Mouse (Mus musculus): ENCODE data around the gene Immp2l. TPM values are rescaled to one million over a fixed set of nuclear protein-coding genes. Genes with fewer than 3 reads are reported as not detected.

The Immp2l gene
- polyA plus RNA-seq, 2 experiments = 4.3 to 11.2 TPM

GRCm38 (mm10) chr12:41510588-41510987 lies 486.7 kb downstream of the Immp2l start:
- no peak for ATAC-seq (ENCODE audit: insufficient read depth)
- WGBS (ENCODE audit: insufficient replicate concordance) = 70% methylated on average over 3 of the region's 3 CpGs
- H3K4me2 ChIP-seq (ENCODE audit: low read depth) = no peak overlapping the region
- no peaks in the 10 kb centered on the region for H3K36me3 ChIP-seq (replicated peaks; ENCODE audit: control insufficient read depth, insufficient read depth, low read depth)
- H3K4me3 ChIP-seq (ENCODE audit: insufficient read depth in 1 of 2, low read depth in 2 of 2, low read length in 2 of 2) = no peak overlapping the region
- no peak for TF ChIP-seq EP300 (IDR thresholded peaks at IDR 0.05; ENCODE audit: low read depth)
- TF ChIP-seq CTCF (IDR thresholded peaks at IDR 0.05; ENCODE audit: low read depth) = no peak
- H3K9me3 ChIP-seq (ENCODE audit: control insufficient read depth, low read length) = no peaks in the 10 kb centered on the region
- no peaks in the 10 kb centered on the region for H3K27me3 ChIP-seq (ENCODE audit: control insufficient read depth, insufficient read depth, low read length)
- no peak overlapping the region for H3K27ac ChIP-seq
- no peak for DNase-seq (ENCODE audit: low read depth in 3 of 3, low spot score in 3 of 3)
- no peak overlapping the region for H3K9ac ChIP-seq (replicated peaks)
- H3K4me1 ChIP-seq (replicated peaks; ENCODE audit: control insufficient read depth in 2 of 2, insufficient read depth in 2 of 2, low read length in 1 of 2) = no peaks in the 10 kb centered on the region

GRCm38 (mm10) chr12:41518897-41519296 lies 495.0 kb downstream of the Immp2l start:
- Histone ChIP-seq H3K4me1 (replicated peaks; ENCODE audit: control insufficient read depth in 2 of 2, insufficient read depth in 2 of 2, low read length in 1 of 2) (no peaks in the 10 kb centered on the region), H3K4me3 (ENCODE audit: insufficient read depth in 1 of 2, low read depth in 2 of 2, low read length in 2 of 2) (no peak overlapping the region), H3K27ac (no peak overlapping the region), H3K36me3 (replicated peaks; ENCODE audit: control insufficient read depth, insufficient read depth, low read depth) (no peaks in the 10 kb centered on the region), H3K9me3 (ENCODE audit: control insufficient read depth, low read length) (no peaks in the 10 kb centered on the region), H3K27me3 (ENCODE audit: control insufficient read depth, insufficient read depth, low read length) (no peaks in the 10 kb centered on the region), H3K4me2 (ENCODE audit: low read depth) (no peak overlapping the region), H3K9ac (replicated peaks) (no peak overlapping the region)
- 49% methylated on average over 5 of the region's 5 CpGs for WGBS (ENCODE audit: insufficient replicate concordance)
- ATAC-seq (ENCODE audit: insufficient read depth) = no peak
- no peak for DNase-seq (ENCODE audit: low read depth in 3 of 3, low spot score in 3 of 3)
- no peak for TF ChIP-seq EP300 (IDR thresholded peaks at IDR 0.05; ENCODE audit: low read depth)

GRCm38 (mm10) chr12:41520326-41520725 lies 496.4 kb downstream of the Immp2l start:
- Histone ChIP-seq H3K4me2 (ENCODE audit: low read depth) (no peak overlapping the region), H3K9ac (replicated peaks) (no peak overlapping the region), H3K9me3 (ENCODE audit: control insufficient read depth, low read length) (no peaks in the 10 kb centered on the region), H3K4me1 (replicated peaks; ENCODE audit: control insufficient read depth in 2 of 2, insufficient read depth in 2 of 2, low read length in 1 of 2) (no peaks in the 10 kb centered on the region), H3K27ac (no peak overlapping the region), H3K4me3 (ENCODE audit: insufficient read depth in 1 of 2, low read depth in 2 of 2, low read length in 2 of 2) (no peak overlapping the region), H3K27me3 (ENCODE audit: control insufficient read depth, insufficient read depth, low read length) (no peaks in the 10 kb centered on the region), H3K36me3 (replicated peaks; ENCODE audit: control insufficient read depth, insufficient read depth, low read depth) (no peaks in the 10 kb centered on the region)
- DNase-seq (ENCODE audit: low read depth in 3 of 3, low spot score in 3 of 3) (no peak), ATAC-seq (ENCODE audit: insufficient read depth) (no peak)
- WGBS (ENCODE audit: insufficient replicate concordance) = 58% methylated on average over 2 of the region's 2 CpGs
- TF ChIP-seq CTCF (IDR thresholded peaks at IDR 0.05; ENCODE audit: low read depth) (no peak), EP300 (IDR thresholded peaks at IDR 0.05; ENCODE audit: low read depth) (no peak)

- no peaks in the 10 kb centered on the region for H3K9me3 ChIP-seq (ENCODE audit: control insufficient read depth, low read length)
- DNase-seq (ENCODE audit: low read depth in 3 of 3, low spot score in 3 of 3) = no peak
- WGBS (ENCODE audit: insufficient replicate concordance) = 60% methylated on average over 2 of the region's 2 CpGs
- H3K9ac ChIP-seq (replicated peaks) = no peak overlapping the region
- no peak overlapping the region for H3K4me2 ChIP-seq (ENCODE audit: low read depth)
- no peak for TF ChIP-seq CTCF (IDR thresholded peaks at IDR 0.05; ENCODE audit: low read depth)
- no peak for TF ChIP-seq EP300 (IDR thresholded peaks at IDR 0.05; ENCODE audit: low read depth)
- no peaks in the 10 kb centered on the region for H3K36me3 ChIP-seq (replicated peaks; ENCODE audit: control insufficient read depth, insufficient read depth, low read depth)
- H3K4me3 ChIP-seq (ENCODE audit: insufficient read depth in 1 of 2, low read depth in 2 of 2, low read length in 2 of 2) = no peak overlapping the region
- no peaks in the 10 kb centered on the region for H3K4me1 ChIP-seq (replicated peaks; ENCODE audit: control insufficient read depth in 2 of 2, insufficient read depth in 2 of 2, low read length in 1 of 2)
- no peaks in the 10 kb centered on the region for H3K27me3 ChIP-seq (ENCODE audit: control insufficient read depth, insufficient read depth, low read length)
- no peak overlapping the region for H3K27ac ChIP-seq
- ATAC-seq (ENCODE audit: insufficient read depth) = no peak
These were observed 497.8 kb downstream of the Immp2l start for GRCm38 (mm10) chr12:41521671-41522070.

- Histone ChIP-seq H3K9ac (replicated peaks) (no peak overlapping the region), H3K4me2 (ENCODE audit: low read depth) (no peak overlapping the region), H3K4me1 (replicated peaks; ENCODE audit: control insufficient read depth in 2 of 2, insufficient read depth in 2 of 2, low read length in 1 of 2) (no peaks in the 10 kb centered on the region), H3K4me3 (ENCODE audit: insufficient read depth in 1 of 2, low read depth in 2 of 2, low read length in 2 of 2) (no peak overlapping the region), H3K27me3 (ENCODE audit: control insufficient read depth, insufficient read depth, low read length) (no peaks in the 10 kb centered on the region), H3K36me3 (replicated peaks; ENCODE audit: control insufficient read depth, insufficient read depth, low read depth) (no peaks in the 10 kb centered on the region), H3K27ac (no peak overlapping the region), H3K9me3 (ENCODE audit: control insufficient read depth, low read length) (no peaks in the 10 kb centered on the region)
- TF ChIP-seq EP300 (IDR thresholded peaks at IDR 0.05; ENCODE audit: low read depth) = no peak
- TF ChIP-seq CTCF (IDR thresholded peaks at IDR 0.05; ENCODE audit: low read depth) = no peak
- no peak for DNase-seq (ENCODE audit: low read depth in 3 of 3, low spot score in 3 of 3)
- 51% methylated on average over 2 of the region's 2 CpGs for WGBS (ENCODE audit: insufficient replicate concordance)
- ATAC-seq (ENCODE audit: insufficient read depth) = no peak
These were observed 502.8 kb downstream of the Immp2l start for GRCm38 (mm10) chr12:41526688-41527087.

All from liver, embryonic 14.5 days (tissue).